Mouse (Mus musculus) thymus, adult 2 months (tissue): ENCODE data around the gene Tenm4.

Experiments used
- CTCF ChIP-seq: fragments of 200-500 bp; IDR thresholded peaks from 2 replicates; pipeline ENCODE4 v1.5.1; 2012; ENCODE audit warnings: mild to moderate bottlenecking, control low read depth, low read length, moderate library complexity, borderline replicate concordance; ENCODE audit not compliant: control insufficient read depth, poor library complexity, insufficient read depth; ENCODE audit errors: extremely low read depth
- POLR2A ChIP-seq: fragments of 200-500 bp; IDR thresholded peaks from 2 replicates; pipeline ENCODE4 v1.6.1; 2012; ENCODE audit warnings: mild to moderate bottlenecking, low read length, control low read depth, moderate library complexity; ENCODE audit not compliant: control insufficient read depth, poor library complexity, insufficient read depth; ENCODE audit errors: extremely low read depth

DNA sequence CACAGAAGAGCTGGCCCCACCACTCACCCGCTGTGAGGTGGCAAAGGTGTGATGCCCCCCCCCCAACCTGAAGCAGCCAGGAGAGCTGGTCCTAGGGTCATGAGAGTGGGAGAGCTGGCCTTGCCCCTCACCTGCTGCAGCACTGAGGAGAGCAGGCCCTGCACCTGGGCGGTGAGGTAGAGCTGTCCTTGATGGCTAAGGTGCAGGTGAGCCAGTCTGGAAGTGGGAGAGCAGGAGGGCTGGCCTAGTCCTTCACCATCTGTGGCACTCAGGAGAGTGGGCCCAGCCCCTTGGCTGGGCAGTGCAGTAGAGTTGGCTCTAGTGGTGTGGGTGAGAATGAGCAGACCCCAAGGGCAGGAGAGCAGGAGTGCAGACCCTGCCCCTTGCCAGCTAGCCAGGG is 751.9 kb downstream of the Tenm4 start:
- TF ChIP-seq CTCF = no peak
- no peak for TF ChIP-seq POLR2A
